Mouse (Mus musculus): ENCODE measurements at regions not wholly inside any gene's neighbourhood (a gene's known extent, or its start where the extent isn't known, plus 50 kb on each side); places are given as distances from the start of the nearest gene placed in this dataset.
A peak's percentile ranks its signal among the peaks of the same experiment; 100 is the strongest.

DNA sequence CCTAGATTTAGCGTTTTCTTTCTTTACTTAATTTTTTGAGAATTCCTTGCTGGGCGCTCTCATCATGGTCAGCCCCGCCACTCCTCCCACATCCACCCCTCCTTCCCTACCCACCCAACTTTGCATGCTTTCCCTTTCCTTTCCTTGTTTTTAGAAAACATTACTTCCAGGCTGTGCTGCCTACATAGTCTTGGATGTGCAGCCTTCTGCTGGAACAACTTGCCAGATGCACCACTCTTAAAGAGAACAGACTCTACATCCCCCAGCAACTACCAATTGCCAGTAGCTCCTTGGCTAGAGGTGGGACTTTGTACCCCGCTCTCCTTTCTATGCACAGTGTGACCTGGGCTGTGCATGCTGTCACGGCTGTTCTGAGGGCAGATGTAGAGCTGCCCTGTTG, 108.0 kb upstream of the Fndc3a start:
- 83% methylated on average over 5 of the region's 5 CpGs for WGBS
- H3K27me3 ChIP-seq (ENCODE audit: control insufficient read depth, insufficient read depth, low read length), result no peaks in the 10 kb centered on the region
- no peak for ATAC-seq (ENCODE audit: low read depth)
- H3K4me3 ChIP-seq (ENCODE audit: low read depth, low read length), result no peak overlapping the region
- no peaks in the 10 kb centered on the region for H3K9me3 ChIP-seq (ENCODE audit: control insufficient read depth, low read length)
- H3K4me2 ChIP-seq (ENCODE audit: low read depth, low read length), result no peak overlapping the region
- peaks cover 9% of the 10 kb centered on the region for H3K4me1 ChIP-seq (ENCODE audit: control insufficient read depth, insufficient read depth, low read length)
- H3K9ac ChIP-seq (replicated peaks; ENCODE audit: low read depth, low read length), result no peak overlapping the region
- no peaks in the 10 kb centered on the region for H3K36me3 ChIP-seq (ENCODE audit: control insufficient read depth, insufficient read depth, low read length)
- H3K27ac ChIP-seq (ENCODE audit: low read depth, low read length), result no peak overlapping the region

DNA sequence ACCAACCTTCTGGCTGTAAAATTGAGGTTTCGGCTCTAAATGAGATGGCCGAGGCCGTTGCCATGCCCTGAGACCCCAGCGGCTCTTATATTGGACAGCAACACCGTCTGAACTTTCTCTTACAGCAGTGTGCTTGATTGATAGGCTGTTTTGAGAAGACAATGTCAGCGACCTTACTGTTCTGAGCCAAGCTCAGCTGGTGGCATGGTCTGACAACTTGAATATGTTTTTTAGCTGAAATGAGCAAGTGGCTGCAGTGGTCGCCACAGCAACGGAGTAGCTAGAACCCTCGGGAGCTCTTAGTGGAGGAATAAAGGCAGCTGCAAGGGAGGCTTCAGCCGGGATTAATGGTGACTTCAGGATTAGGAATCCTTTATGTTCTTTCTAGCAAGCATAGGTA, 107.0 kb upstream of the Fndc3a start:
- H3K9ac ChIP-seq (replicated peaks; ENCODE audit: low read depth, low read length), result no peak overlapping the region
- peak; percentile 83 for ATAC-seq (ENCODE audit: low read depth)

DNA sequence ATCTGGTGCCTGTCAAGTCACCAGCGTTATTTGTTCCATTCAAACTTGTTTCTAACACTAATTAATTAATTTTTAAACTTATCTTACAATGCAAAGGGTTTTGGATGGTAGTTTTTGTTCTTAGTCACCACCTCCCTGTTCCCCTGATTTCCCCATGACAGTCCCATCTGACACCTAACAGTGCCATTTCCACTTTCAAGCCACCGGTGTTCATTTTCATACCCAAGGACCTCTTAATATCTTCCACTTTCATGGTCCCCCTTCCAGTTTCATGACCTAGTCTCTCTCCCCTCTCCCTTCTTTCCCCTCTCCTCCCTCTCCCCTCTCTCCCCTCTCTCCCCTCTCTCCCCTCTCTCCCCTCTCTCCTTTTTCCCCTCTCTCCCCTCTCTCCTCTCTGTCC, 99.3 kb upstream of the Fndc3a start:
- WGBS, result 90% methylated on average over 2 of the region's 2 CpGs
- Histone ChIP-seq H3K4me3 (ENCODE audit: low read depth, low read length) (no peak overlapping the region), H3K9me3 (ENCODE audit: control insufficient read depth, low read length) (no peaks in the 10 kb centered on the region), H3K36me3 (ENCODE audit: control insufficient read depth, insufficient read depth, low read length) (no peaks in the 10 kb centered on the region), H3K4me1 (ENCODE audit: control insufficient read depth, insufficient read depth, low read length) (no peaks in the 10 kb centered on the region), H3K27me3 (ENCODE audit: control insufficient read depth, insufficient read depth, low read length) (no peaks in the 10 kb centered on the region), H3K4me2 (ENCODE audit: low read depth, low read length) (no peak overlapping the region), H3K27ac (ENCODE audit: low read depth, low read length) (no peak overlapping the region), H3K9ac (replicated peaks; ENCODE audit: low read depth, low read length) (no peak overlapping the region)
- ATAC-seq (ENCODE audit: low read depth), result no peak

More for the DNA sequence above, 107.0 kb upstream of the Fndc3a start:
- Histone ChIP-seq H3K36me3 (ENCODE audit: control insufficient read depth, insufficient read depth, low read length) (no peaks in the 10 kb centered on the region), H3K4me1 (ENCODE audit: control insufficient read depth, insufficient read depth, low read length) (peaks cover 9% of the 10 kb centered on the region), H3K4me3 (ENCODE audit: low read depth, low read length) (no peak overlapping the region), H3K27ac (ENCODE audit: low read depth, low read length) (no peak overlapping the region; the same call in 1 of the 2 replicates), H3K9me3 (ENCODE audit: control insufficient read depth, low read length) (no peaks in the 10 kb centered on the region), H3K27me3 (ENCODE audit: control insufficient read depth, insufficient read depth, low read length) (no peaks in the 10 kb centered on the region), H3K4me2 (ENCODE audit: low read depth, low read length) (peak overlapping the region; percentile 33)
- 11% methylated on average over 10 of the region's 10 CpGs for WGBS

- H3K9me3 ChIP-seq (ENCODE audit: control insufficient read depth, low read length), result no peaks in the 10 kb centered on the region
- no peaks in the 10 kb centered on the region for H3K4me1 ChIP-seq (ENCODE audit: control insufficient read depth, insufficient read depth, low read length)
- H3K27ac ChIP-seq (ENCODE audit: low read depth, low read length), result no peak overlapping the region
- no peak overlapping the region for H3K4me2 ChIP-seq (ENCODE audit: low read depth, low read length)
- H3K27me3 ChIP-seq (ENCODE audit: control insufficient read depth, insufficient read depth, low read length), result no peaks in the 10 kb centered on the region
- H3K9ac ChIP-seq (replicated peaks; ENCODE audit: low read depth, low read length), result no peak overlapping the region
- WGBS, result 83% methylated on average over 3 of the region's 3 CpGs
- ATAC-seq (ENCODE audit: low read depth), result no peak
- no peak overlapping the region for H3K4me3 ChIP-seq (ENCODE audit: low read depth, low read length)
- H3K36me3 ChIP-seq (ENCODE audit: control insufficient read depth, insufficient read depth, low read length), result no peaks in the 10 kb centered on the region
These were observed 98.1 kb upstream of the Fndc3a start for GRCm38 (mm10) chr14:72807947-72808346.

- Histone ChIP-seq H3K4me2 (ENCODE audit: low read depth, low read length) (no peak overlapping the region), H3K9ac (replicated peaks; ENCODE audit: low read depth, low read length) (no peak overlapping the region), H3K4me3 (ENCODE audit: low read depth, low read length) (no peak overlapping the region), H3K27me3 (ENCODE audit: control insufficient read depth, insufficient read depth, low read length) (no peaks in the 10 kb centered on the region), H3K27ac (ENCODE audit: low read depth, low read length) (no peak overlapping the region), H3K36me3 (ENCODE audit: control insufficient read depth, insufficient read depth, low read length) (no peaks in the 10 kb centered on the region), H3K4me1 (ENCODE audit: control insufficient read depth, insufficient read depth, low read length) (no peaks in the 10 kb centered on the region), H3K9me3 (ENCODE audit: control insufficient read depth, low read length) (no peaks in the 10 kb centered on the region)
- no peak for ATAC-seq (ENCODE audit: low read depth)
- WGBS, result 88% methylated on average over 7 of the region's 7 CpGs
These were observed 97.5 kb upstream of the Fndc3a start for GRCm38 (mm10) chr14:72807286-72807685.

DNA sequence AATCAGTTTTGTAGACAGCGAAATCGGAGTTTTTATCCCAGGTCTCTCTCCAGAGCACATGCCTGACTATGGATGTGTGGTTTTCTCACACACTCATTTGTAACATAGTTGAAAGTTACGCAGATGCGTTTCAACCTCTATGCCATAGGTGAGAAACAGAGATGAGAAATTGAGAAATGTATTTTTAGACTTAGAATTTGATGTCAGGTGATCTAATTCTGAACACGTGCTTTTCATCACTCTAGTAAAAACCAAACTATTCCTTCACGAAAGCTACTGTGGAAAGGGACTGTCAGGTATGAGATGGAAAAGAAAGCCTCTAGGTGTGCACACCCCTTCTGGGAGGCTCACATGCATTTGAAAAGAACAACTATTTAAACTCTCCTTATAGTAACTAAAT, 96.8 kb upstream of the Fndc3a start:
- H3K4me3 ChIP-seq (ENCODE audit: low read depth, low read length), result no peak overlapping the region
- H3K4me2 ChIP-seq (ENCODE audit: low read depth, low read length), result no peak overlapping the region
- 97% methylated on average over 6 of the region's 6 CpGs for WGBS
- H3K4me1 ChIP-seq (ENCODE audit: control insufficient read depth, insufficient read depth, low read length), result no peaks in the 10 kb centered on the region
- H3K9ac ChIP-seq (replicated peaks; ENCODE audit: low read depth, low read length), result no peak overlapping the region
- no peak overlapping the region for H3K27ac ChIP-seq (ENCODE audit: low read depth, low read length)
- no peaks in the 10 kb centered on the region for H3K27me3 ChIP-seq (ENCODE audit: control insufficient read depth, insufficient read depth, low read length)
- no peaks in the 10 kb centered on the region for H3K36me3 ChIP-seq (ENCODE audit: control insufficient read depth, insufficient read depth, low read length)
- no peak for ATAC-seq (ENCODE audit: low read depth)
- H3K9me3 ChIP-seq (ENCODE audit: control insufficient read depth, low read length), result no peaks in the 10 kb centered on the region

DNA sequence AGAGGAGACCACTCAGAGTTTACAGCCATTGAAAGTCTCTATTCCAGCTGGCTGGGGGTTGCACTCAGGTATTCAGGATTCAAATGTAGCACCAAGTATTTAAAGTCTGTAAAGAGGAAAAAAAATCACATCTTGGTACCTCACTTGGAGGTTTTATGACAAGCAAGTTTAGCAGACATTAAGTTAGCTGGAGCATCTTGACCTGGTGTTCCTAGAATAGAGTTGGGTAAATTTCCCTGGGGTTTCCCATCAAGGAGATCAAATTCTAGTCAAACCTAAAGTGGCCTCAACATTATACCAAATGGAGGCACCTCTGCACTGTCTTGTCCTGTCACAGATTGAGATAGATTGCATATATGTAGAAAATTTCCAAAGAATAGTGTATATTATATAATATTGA, 93.8 kb upstream of the Fndc3a start:
- Histone ChIP-seq H3K9me3 (ENCODE audit: control insufficient read depth, low read length) (no peaks in the 10 kb centered on the region), H3K4me2 (ENCODE audit: low read depth, low read length) (no peak overlapping the region), H3K36me3 (ENCODE audit: control insufficient read depth, insufficient read depth, low read length) (no peaks in the 10 kb centered on the region), H3K27me3 (ENCODE audit: control insufficient read depth, insufficient read depth, low read length) (no peaks in the 10 kb centered on the region), H3K4me3 (ENCODE audit: low read depth, low read length) (no peak overlapping the region), H3K9ac (replicated peaks; ENCODE audit: low read depth, low read length) (no peak overlapping the region), H3K27ac (ENCODE audit: low read depth, low read length) (no peak overlapping the region), H3K4me1 (ENCODE audit: control insufficient read depth, insufficient read depth, low read length) (no peaks in the 10 kb centered on the region)
- ATAC-seq (ENCODE audit: low read depth), result no peak

- no peak for ATAC-seq (ENCODE audit: low read depth)
- H3K9me3 ChIP-seq (ENCODE audit: control insufficient read depth, low read length), result no peaks in the 10 kb centered on the region
- H3K4me2 ChIP-seq (ENCODE audit: low read depth, low read length), result no peak overlapping the region
- H3K27me3 ChIP-seq (ENCODE audit: control insufficient read depth, insufficient read depth, low read length), result no peaks in the 10 kb centered on the region
- no peak overlapping the region for H3K9ac ChIP-seq (replicated peaks; ENCODE audit: low read depth, low read length)
- H3K4me3 ChIP-seq (ENCODE audit: low read depth, low read length), result no peak overlapping the region
- no peaks in the 10 kb centered on the region for H3K36me3 ChIP-seq (ENCODE audit: control insufficient read depth, insufficient read depth, low read length)
- no peak overlapping the region for H3K27ac ChIP-seq (ENCODE audit: low read depth, low read length)
- WGBS, result 88% methylated on average over 3 of the region's 3 CpGs
- no peaks in the 10 kb centered on the region for H3K4me1 ChIP-seq (ENCODE audit: control insufficient read depth, insufficient read depth, low read length)
These were observed 80.9 kb upstream of the Fndc3a start for GRCm38 (mm10) chr14:72790654-72791053.

DNA sequence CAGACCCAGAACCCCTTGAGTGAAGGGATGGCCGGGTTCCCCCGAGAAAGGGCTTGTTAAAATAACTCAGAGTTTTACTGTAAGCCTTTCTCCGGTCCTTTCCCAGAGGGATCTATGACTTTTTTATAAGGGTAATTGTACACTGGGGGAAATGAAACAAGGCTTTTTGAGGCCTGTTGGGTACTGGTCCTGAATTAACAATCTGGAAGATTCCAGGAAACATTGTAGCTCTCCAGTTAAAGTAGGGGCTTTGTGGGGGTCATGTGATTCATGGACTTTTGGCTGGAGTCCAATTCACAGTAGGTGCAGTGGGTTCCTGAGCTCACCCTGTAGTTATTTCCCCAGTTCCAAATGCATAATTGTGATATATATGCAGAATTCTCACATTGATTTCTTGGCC, 77.1 kb upstream of the Fndc3a start:
- WGBS, result 61% methylated on average over 3 of the region's 3 CpGs
- no peak for ATAC-seq (ENCODE audit: low read depth)

GRCm38 (mm10) chr14:72783248-72783647, 73.4 kb upstream of the Fndc3a start:
- Histone ChIP-seq H3K4me2 (ENCODE audit: low read depth, low read length) (no peak overlapping the region), H3K27ac (ENCODE audit: low read depth, low read length) (no peak overlapping the region), H3K4me1 (ENCODE audit: control insufficient read depth, insufficient read depth, low read length) (no peaks in the 10 kb centered on the region), H3K9me3 (ENCODE audit: control insufficient read depth, low read length) (no peaks in the 10 kb centered on the region), H3K27me3 (ENCODE audit: control insufficient read depth, insufficient read depth, low read length) (no peaks in the 10 kb centered on the region), H3K9ac (replicated peaks; ENCODE audit: low read depth, low read length) (no peak overlapping the region), H3K36me3 (ENCODE audit: control insufficient read depth, insufficient read depth, low read length) (no peaks in the 10 kb centered on the region), H3K4me3 (ENCODE audit: low read depth, low read length) (no peak overlapping the region)
- no peak for ATAC-seq (ENCODE audit: low read depth)
- 81% methylated on average over 9 of the region's 9 CpGs for WGBS

More for the DNA sequence above, 77.1 kb upstream of the Fndc3a start:
- Histone ChIP-seq H3K9me3 (ENCODE audit: control insufficient read depth, low read length) (no peaks in the 10 kb centered on the region), H3K4me2 (ENCODE audit: low read depth, low read length) (no peak overlapping the region), H3K4me1 (ENCODE audit: control insufficient read depth, insufficient read depth, low read length) (no peaks in the 10 kb centered on the region), H3K36me3 (ENCODE audit: control insufficient read depth, insufficient read depth, low read length) (no peaks in the 10 kb centered on the region), H3K27me3 (ENCODE audit: control insufficient read depth, insufficient read depth, low read length) (no peaks in the 10 kb centered on the region), H3K9ac (replicated peaks; ENCODE audit: low read depth, low read length) (no peak overlapping the region), H3K27ac (ENCODE audit: low read depth, low read length) (no peak overlapping the region), H3K4me3 (ENCODE audit: low read depth, low read length) (no peak overlapping the region)
